Mouse (Mus musculus): ENCODE results near the gene Iqch. TPM values are rescaled to one million over a fixed set of nuclear protein-coding genes. Genes with fewer than 3 reads are reported as not detected.
A peak's percentile ranks its signal among the peaks of the same experiment; 100 is the strongest.

Iqch gene
- polyA plus RNA-seq, 1 experiment from 2014 or later: 0.21 TPM

DNA sequence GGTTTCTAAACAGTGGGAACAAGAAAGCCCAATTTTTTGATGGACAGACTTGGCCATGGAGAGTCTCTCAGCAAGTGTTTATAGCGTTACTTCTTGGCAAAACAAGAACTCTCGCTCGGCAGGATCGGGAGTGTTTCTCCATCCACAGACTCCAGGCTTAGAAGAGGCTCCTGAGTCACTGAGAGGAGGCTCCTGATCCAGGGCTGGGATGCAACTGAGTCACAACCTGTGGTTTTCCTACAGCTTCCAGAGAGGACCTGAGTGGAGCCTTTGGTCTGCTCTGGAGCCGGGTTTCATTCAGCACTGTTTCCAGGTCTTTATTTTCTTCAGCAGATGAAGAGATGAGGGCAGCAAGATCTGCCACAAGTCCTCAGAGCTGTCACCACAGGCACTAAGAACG lies 5.7 kb upstream of the Iqch start:
- Histone ChIP-seq H3K27ac (ENCODE audit: low read length) (no peak overlapping the region), H3K4me2 (ENCODE audit: low read depth, low read length) (no peak overlapping the region), H3K9ac (ENCODE audit: low read length) (no peak overlapping the region), H3K27me3 (ENCODE audit: control insufficient read depth, insufficient read depth, low read depth, low read length) (no peaks in the 10 kb centered on the region), H3K9me3 (ENCODE audit: control insufficient read depth, low read length) (no peaks in the 10 kb centered on the region), H3K4me1 (replicated peaks; ENCODE audit: control insufficient read depth, insufficient read depth, low read length) (peaks cover 36% of the 10 kb centered on the region), H3K4me3 (ENCODE audit: low read length) (no peak overlapping the region), H3K36me3 (ENCODE audit: control insufficient read depth, insufficient read depth, low read length) (no peaks in the 10 kb centered on the region)
- no peak for ATAC-seq (ENCODE audit: low read depth)
- WGBS: 77% methylated on average over 6 of the region's 6 CpGs

DNA sequence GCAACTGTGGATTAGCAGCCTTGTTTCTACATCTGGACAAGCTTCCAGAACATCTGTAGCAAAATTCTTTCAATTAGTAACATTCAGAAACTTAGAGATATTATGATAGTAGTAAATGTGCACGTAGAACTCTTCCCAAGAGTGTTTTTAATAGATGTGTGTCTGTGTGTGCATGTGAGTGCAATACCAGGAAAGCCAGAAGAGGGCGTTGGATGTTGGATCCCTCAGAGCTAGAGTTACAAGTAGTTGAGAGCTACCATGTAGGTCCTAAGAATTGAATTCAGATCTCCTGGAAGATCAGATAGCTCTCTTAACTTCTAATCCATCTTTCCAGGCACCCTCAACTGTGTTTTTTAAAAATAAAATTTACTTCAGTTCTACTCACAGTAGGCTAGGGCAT lies 4.3 kb upstream of the Iqch start:
- no peaks in the 10 kb centered on the region for H3K27me3 ChIP-seq (ENCODE audit: control insufficient read depth, insufficient read depth, low read depth, low read length)
- no peak overlapping the region for H3K27ac ChIP-seq (ENCODE audit: low read length)
- no peaks in the 10 kb centered on the region for H3K36me3 ChIP-seq (ENCODE audit: control insufficient read depth, insufficient read depth, low read length)
- no peaks in the 10 kb centered on the region for H3K9me3 ChIP-seq (ENCODE audit: control insufficient read depth, low read length)
- H3K4me3 ChIP-seq (ENCODE audit: low read length): no peak overlapping the region
- no peak overlapping the region for H3K9ac ChIP-seq (ENCODE audit: low read length)
- ATAC-seq (ENCODE audit: low read depth): no peak
- WGBS: 65% methylated on average over 2 of the region's 2 CpGs
- peaks cover 25% of the 10 kb centered on the region for H3K4me1 ChIP-seq (replicated peaks; ENCODE audit: control insufficient read depth, insufficient read depth, low read length)
- no peak overlapping the region for H3K4me2 ChIP-seq (ENCODE audit: low read depth, low read length)

DNA sequence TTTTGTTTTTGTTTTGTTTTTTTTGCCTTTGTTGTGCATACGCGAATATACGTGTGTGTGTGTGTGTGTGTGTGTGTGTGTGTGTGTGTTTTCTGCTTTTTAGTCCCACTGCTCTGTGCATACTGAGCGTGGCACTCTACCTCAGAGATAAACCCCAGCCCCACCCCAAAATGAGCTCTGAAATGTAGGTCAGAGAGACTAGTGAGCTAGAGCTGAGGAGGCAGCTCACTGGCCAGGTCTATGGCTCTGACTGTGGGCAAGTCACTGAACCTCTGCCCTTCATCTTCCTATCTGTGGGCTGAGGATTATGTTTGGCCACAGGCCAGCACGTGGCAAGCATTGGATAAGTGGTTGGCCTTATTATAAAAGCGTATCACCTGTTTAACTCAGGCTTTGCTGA lies 1.6 kb upstream of the Iqch start:
- 52% methylated on average over 6 of the region's 6 CpGs for WGBS
- H3K27me3 ChIP-seq (ENCODE audit: control insufficient read depth, insufficient read depth, low read depth, low read length): no peaks in the 10 kb centered on the region
- H3K36me3 ChIP-seq (ENCODE audit: control insufficient read depth, insufficient read depth, low read length): no peaks in the 10 kb centered on the region
- no peak overlapping the region for H3K9ac ChIP-seq (ENCODE audit: low read length)
- H3K27ac ChIP-seq (ENCODE audit: low read length): no peak overlapping the region
- peaks cover 15% of the 10 kb centered on the region for H3K4me1 ChIP-seq (replicated peaks; ENCODE audit: control insufficient read depth, insufficient read depth, low read length)
- H3K4me2 ChIP-seq (ENCODE audit: low read depth, low read length): peak overlapping the region; percentile 50
- peak overlapping the region; percentile 73; the same call in 1 of the 2 replicates for H3K4me3 ChIP-seq (ENCODE audit: low read length)
- H3K9me3 ChIP-seq (ENCODE audit: control insufficient read depth, low read length): no peaks in the 10 kb centered on the region
- no peak for ATAC-seq (ENCODE audit: low read depth)

GRCm38 (mm10) chr9:63596660-63597059 lies 5.6 kb downstream of the Iqch start:
- ATAC-seq (ENCODE audit: low read depth): peak; percentile 65
- Histone ChIP-seq H3K9ac (ENCODE audit: low read length) (no peak overlapping the region), H3K4me1 (replicated peaks; ENCODE audit: control insufficient read depth, insufficient read depth, low read length) (peaks cover 4% of the 10 kb centered on the region; the same call in 1 of the 2 replicates), H3K27ac (ENCODE audit: low read length) (peak overlapping the region; percentile 19; the same call in 1 of the 2 replicates), H3K9me3 (ENCODE audit: control insufficient read depth, low read length) (no peaks in the 10 kb centered on the region), H3K36me3 (ENCODE audit: control insufficient read depth, insufficient read depth, low read length) (no peaks in the 10 kb centered on the region), H3K27me3 (ENCODE audit: control insufficient read depth, insufficient read depth, low read depth, low read length) (no peaks in the 10 kb centered on the region), H3K4me3 (ENCODE audit: low read length) (no peak overlapping the region), H3K4me2 (ENCODE audit: low read depth, low read length) (no peak overlapping the region)
- WGBS: 44% methylated on average over 9 of the region's 9 CpGs

DNA sequence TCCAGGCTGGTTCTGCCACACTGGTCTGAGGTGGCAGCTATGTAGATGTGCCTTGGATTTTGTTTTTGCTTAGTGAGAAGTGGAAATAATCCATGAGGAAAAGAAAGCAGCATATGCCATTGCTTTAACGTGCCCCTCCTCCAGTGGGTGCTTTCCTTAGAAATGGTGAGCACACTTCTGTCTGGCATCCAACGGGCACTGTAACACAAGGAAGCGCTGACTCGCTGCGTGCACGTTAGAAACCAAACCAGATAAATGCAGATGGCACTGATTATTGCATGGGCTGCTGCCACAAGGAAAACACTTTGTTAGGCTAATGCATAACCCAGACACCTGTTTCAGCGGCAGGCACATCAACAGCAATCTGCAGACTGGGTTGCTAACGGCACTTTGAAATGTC lies 6.6 kb downstream of the Iqch start:
- Histone ChIP-seq H3K4me2 (ENCODE audit: low read depth, low read length) (no peak overlapping the region), H3K27ac (ENCODE audit: low read length) (no peak overlapping the region), H3K9me3 (ENCODE audit: control insufficient read depth, low read length) (no peaks in the 10 kb centered on the region), H3K9ac (ENCODE audit: low read length) (no peak overlapping the region), H3K4me1 (replicated peaks; ENCODE audit: control insufficient read depth, insufficient read depth, low read length) (peaks cover 4% of the 10 kb centered on the region; the same call in 1 of the 2 replicates), H3K36me3 (ENCODE audit: control insufficient read depth, insufficient read depth, low read length) (no peaks in the 10 kb centered on the region), H3K4me3 (ENCODE audit: low read length) (no peak overlapping the region), H3K27me3 (ENCODE audit: control insufficient read depth, insufficient read depth, low read depth, low read length) (no peaks in the 10 kb centered on the region)
- no peak for ATAC-seq (ENCODE audit: low read depth)
- WGBS: 85% methylated on average over 8 of the region's 8 CpGs

DNA sequence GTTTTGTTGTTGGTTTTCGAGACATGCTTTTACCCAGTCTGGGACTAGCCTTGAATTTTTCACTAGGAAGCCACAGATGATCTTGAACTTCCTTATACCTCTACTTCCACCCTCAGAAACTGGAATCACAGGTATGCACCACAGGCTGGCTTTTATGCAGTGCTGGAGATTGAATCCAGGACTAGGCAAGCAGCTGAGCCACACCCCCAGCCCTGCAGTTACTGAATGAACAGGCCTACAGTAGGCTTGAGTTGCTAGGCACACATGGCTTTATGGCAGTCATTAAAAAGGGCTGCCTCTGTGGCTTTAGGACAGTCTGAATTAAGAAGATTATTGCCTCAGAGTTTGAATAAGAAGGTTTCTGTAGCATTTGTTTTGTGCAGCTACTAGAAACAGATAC lies 7.3 kb downstream of the Iqch start:
- Histone ChIP-seq H3K9me3 (ENCODE audit: control insufficient read depth, low read length) (no peaks in the 10 kb centered on the region), H3K27me3 (ENCODE audit: control insufficient read depth, insufficient read depth, low read depth, low read length) (no peaks in the 10 kb centered on the region), H3K9ac (ENCODE audit: low read length) (no peak overlapping the region), H3K4me2 (ENCODE audit: low read depth, low read length) (no peak overlapping the region), H3K36me3 (ENCODE audit: control insufficient read depth, insufficient read depth, low read length) (no peaks in the 10 kb centered on the region), H3K4me1 (replicated peaks; ENCODE audit: control insufficient read depth, insufficient read depth, low read length) (peaks cover 4% of the 10 kb centered on the region; the same call in 1 of the 2 replicates), H3K4me3 (ENCODE audit: low read length) (no peak overlapping the region), H3K27ac (ENCODE audit: low read length) (no peak overlapping the region)
- ATAC-seq (ENCODE audit: low read depth): no peak
- WGBS: 95% methylated on average over 1 of the region's 1 CpGs

- Histone ChIP-seq H3K36me3 (ENCODE audit: control insufficient read depth, insufficient read depth, low read length) (no peaks in the 10 kb centered on the region), H3K4me1 (replicated peaks; ENCODE audit: control insufficient read depth, insufficient read depth, low read length) (peaks cover 2% of the 10 kb centered on the region; the same call in 1 of the 2 replicates), H3K27me3 (ENCODE audit: control insufficient read depth, insufficient read depth, low read depth, low read length) (no peaks in the 10 kb centered on the region), H3K27ac (ENCODE audit: low read length) (no peak overlapping the region), H3K9ac (ENCODE audit: low read length) (no peak overlapping the region), H3K4me3 (ENCODE audit: low read length) (no peak overlapping the region), H3K9me3 (ENCODE audit: control insufficient read depth, low read length) (no peaks in the 10 kb centered on the region), H3K4me2 (ENCODE audit: low read depth, low read length) (no peak overlapping the region)
- ATAC-seq (ENCODE audit: low read depth): no peak
- 73% methylated on average over 8 of the region's 8 CpGs for WGBS
These were observed 10.5 kb downstream of the Iqch start for GRCm38 (mm10) chr9:63591661-63592256.

DNA sequence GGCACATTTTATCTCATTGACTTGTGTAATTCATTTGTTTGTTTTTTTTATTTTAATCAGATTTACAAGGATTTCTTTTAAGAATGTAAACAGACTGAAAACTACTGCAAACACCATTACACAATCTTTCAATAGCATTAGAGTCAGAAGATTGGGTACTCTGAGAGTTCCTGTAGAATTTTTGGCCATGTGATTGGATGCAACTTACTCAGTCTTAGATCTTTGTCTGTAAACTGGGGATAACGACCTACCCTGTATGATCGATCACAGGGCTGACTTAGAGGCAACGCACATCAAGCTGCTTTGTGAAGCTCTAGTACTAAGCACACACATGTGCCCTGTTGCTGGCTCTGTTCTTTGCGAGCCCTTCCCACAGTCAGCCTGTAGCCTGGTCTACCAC lies 11.7 kb downstream of the Iqch start:
- no peaks in the 10 kb centered on the region for H3K4me1 ChIP-seq (replicated peaks; ENCODE audit: control insufficient read depth, insufficient read depth, low read length)
- no peaks in the 10 kb centered on the region for H3K9me3 ChIP-seq (ENCODE audit: control insufficient read depth, low read length)
- H3K27me3 ChIP-seq (ENCODE audit: control insufficient read depth, insufficient read depth, low read depth, low read length): no peaks in the 10 kb centered on the region
- no peak overlapping the region for H3K4me3 ChIP-seq (ENCODE audit: low read length)
- no peak for ATAC-seq (ENCODE audit: low read depth)
- H3K27ac ChIP-seq (ENCODE audit: low read length): no peak overlapping the region
- 84% methylated on average over 4 of the region's 4 CpGs for WGBS
- H3K4me2 ChIP-seq (ENCODE audit: low read depth, low read length): no peak overlapping the region
- no peaks in the 10 kb centered on the region for H3K36me3 ChIP-seq (ENCODE audit: control insufficient read depth, insufficient read depth, low read length)
- no peak overlapping the region for H3K9ac ChIP-seq (ENCODE audit: low read length)

- 70% methylated on average over 6 of the region's 6 CpGs for WGBS
- no peak for ATAC-seq (ENCODE audit: low read depth)
These were observed 13.1 kb downstream of the Iqch start for GRCm38 (mm10) chr9:63589209-63589608.

GRCm38 (mm10) chr9:63585251-63585650 lies 17.0 kb downstream of the Iqch start:
- no peaks in the 10 kb centered on the region for H3K4me1 ChIP-seq (replicated peaks; ENCODE audit: control insufficient read depth, insufficient read depth, low read length)
- no peak overlapping the region for H3K4me3 ChIP-seq (ENCODE audit: low read length)
- H3K9ac ChIP-seq (ENCODE audit: low read length): no peak overlapping the region
- H3K27ac ChIP-seq (ENCODE audit: low read length): no peak overlapping the region
- no peak overlapping the region for H3K4me2 ChIP-seq (ENCODE audit: low read depth, low read length)
- no peaks in the 10 kb centered on the region for H3K27me3 ChIP-seq (ENCODE audit: control insufficient read depth, insufficient read depth, low read depth, low read length)
- no peaks in the 10 kb centered on the region for H3K9me3 ChIP-seq (ENCODE audit: control insufficient read depth, low read length)
- WGBS: 78% methylated on average over 6 of the region's 6 CpGs
- no peak for ATAC-seq (ENCODE audit: low read depth)
- no peaks in the 10 kb centered on the region for H3K36me3 ChIP-seq (ENCODE audit: control insufficient read depth, insufficient read depth, low read length)

More at GRCm38 (mm10) chr9:63589209-63589608, 13.1 kb downstream of the Iqch start:
- no peak overlapping the region for H3K4me3 ChIP-seq (ENCODE audit: low read length)
- no peaks in the 10 kb centered on the region for H3K27me3 ChIP-seq (ENCODE audit: control insufficient read depth, insufficient read depth, low read depth, low read length)
- H3K36me3 ChIP-seq (ENCODE audit: control insufficient read depth, insufficient read depth, low read length): no peaks in the 10 kb centered on the region
- H3K9ac ChIP-seq (ENCODE audit: low read length): no peak overlapping the region
- no peak overlapping the region for H3K27ac ChIP-seq (ENCODE audit: low read length)
- H3K4me1 ChIP-seq (replicated peaks; ENCODE audit: control insufficient read depth, insufficient read depth, low read length): no peaks in the 10 kb centered on the region
- H3K9me3 ChIP-seq (ENCODE audit: control insufficient read depth, low read length): no peaks in the 10 kb centered on the region
- no peak overlapping the region for H3K4me2 ChIP-seq (ENCODE audit: low read depth, low read length)
